Mouse (Mus musculus) cerebellum, postnatal 36 days (tissue): ENCODE measurements around the gene Klf15.

ENCODE experiments used
- DNase-seq, 2 experiments: peaks; one replicate each; pipeline ENCODE4 v3.0.0; 2021 to 2022; ENCODE audit warnings: mixed read lengths in 2 of 2

Klf15 gene

DNA sequence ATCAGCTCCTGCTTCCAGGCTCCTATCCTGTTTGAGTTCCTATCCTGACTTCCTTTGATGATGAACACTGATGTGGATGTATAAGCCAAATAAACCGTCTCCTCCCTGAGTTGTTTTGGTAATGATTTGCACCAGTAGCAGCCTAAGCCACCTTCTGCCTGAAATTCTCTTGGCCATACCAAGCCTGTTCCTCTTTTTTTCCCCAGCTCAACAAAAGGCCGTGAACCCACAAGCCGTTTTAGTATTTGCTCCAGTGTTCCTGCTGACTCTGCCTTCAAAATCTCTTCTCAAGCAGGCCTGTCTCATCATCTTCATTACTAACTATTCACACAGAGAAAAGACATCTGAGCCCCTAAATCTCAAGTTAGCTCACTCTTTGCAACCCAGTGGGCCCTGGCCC lies 31.8 kb downstream of the Klf15 start:
- DNase-seq = no peak

DNA sequence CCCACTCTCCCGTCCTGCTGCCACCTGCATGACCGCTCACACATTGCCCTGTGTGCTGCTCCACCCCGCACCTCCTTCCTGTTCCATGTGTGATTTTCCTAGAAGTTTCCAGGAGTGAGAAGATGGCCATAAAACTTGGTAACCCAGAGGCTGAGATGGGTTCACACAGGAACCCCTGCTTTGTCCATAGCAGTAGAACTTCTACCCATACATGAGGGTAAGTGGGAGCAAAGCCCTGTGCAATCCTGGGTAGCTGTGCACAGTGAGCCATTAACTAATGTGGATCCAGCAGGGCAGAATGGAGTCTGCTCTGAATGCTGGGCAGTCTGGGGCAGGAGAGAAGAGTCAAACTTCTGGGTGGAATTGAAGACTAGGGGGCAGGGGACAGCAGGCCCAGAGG lies 32.2 kb downstream of the Klf15 start:
- DNase-seq = no peak

DNA sequence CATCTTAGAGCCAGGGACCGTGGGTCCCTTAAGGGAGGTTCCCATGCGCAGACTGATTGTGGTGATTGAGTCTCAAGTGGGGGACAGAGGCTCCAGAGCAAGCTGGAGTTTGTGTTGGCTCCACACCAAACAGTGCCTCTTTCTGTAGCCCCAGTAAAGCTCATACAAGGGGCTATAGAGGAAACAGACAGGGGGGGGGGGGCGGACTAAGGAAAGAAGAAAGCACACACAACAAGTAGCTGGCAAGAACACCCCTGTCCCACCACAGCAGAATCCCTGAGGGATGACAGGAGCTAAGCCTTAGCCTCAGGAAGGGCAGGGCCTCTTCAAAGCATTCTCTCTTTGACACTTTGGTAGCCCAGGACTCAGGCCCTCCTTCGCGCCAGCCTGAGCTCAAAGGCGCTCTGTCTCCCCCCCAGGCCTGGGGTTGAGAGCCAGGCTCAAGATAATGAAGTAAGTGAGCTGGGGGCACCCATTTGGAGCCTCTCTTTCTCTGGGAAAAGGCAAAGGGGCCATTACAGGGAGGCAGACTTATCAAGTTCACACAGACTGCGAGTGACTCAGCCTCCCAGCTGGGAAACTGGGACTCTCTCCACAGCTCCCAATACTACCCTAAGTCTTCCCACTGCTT lies 33.0 kb downstream of the Klf15 start:
- no peak for DNase-seq

DNA sequence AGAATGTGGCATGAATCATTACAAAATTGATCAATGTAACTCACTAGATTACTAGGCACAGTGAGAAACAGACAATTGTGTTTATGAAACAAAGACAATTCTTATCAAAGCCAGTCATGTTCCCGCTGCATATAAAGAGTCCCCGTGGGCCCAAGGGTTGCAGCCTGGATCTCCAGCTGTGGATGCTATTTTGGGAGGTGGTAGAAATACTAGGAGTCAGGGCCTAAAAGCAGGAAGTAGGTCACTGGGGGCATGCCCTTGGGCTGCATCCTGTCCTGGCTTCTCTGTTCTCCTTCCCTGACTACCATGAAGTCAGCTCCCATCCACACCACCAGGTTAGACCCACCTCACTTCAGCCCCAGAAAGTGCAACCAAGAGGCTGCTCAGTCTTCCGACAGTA lies 33.8 kb downstream of the Klf15 start:
- DNase-seq = no peak

- DNase-seq = no peak
Measured at GRCm38 (mm10) chr6:90499509-90499908, 37.1 kb downstream of the Klf15 start.

GRCm38 (mm10) chr6:90501222-90501940 lies 39.0 kb downstream of the Klf15 start:
- DNase-seq = no peak

DNA sequence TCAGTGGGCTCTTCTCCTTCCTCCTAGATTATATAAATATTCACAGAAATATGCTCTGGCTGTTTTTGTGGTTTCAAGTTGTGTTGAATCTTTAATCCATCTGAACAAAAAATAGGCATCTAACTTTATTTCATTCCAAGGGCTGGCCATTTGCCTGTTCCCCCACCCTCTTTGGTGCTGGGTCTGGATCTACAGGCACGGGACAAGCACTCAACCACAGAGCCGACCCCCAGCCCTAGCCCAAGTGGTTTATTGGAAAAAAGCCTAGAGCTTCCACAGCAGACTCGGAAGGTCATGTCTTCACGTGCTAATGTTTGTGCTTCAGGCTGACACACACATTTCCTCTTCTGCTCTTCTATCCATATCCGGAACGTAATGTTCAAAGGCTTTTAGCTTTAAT lies 43.5 kb downstream of the Klf15 start:
- DNase-seq = no peak

GRCm38 (mm10) chr6:90506673-90507311 lies 44.4 kb downstream of the Klf15 start:
- peak; percentile 91 to 95 for DNase-seq

DNA sequence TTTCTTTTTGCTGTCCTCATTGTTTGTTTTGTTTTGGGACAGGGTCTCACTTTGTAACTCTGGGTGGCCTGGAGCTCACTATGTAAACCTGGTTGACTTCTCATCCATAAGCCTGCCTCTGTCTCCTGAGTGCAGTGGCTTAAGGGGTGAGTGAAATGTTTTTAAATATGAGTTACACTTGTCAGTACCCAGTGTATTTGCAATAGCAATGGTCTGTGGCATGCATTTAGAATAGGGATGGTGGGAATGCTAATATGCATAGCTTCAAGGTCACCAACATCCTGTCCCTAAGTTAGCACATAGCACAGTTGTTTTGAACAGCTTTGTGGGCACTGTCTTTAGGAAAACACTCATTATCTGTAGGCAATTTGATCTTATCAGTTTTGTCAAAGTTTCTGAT lies 45.1 kb downstream of the Klf15 start:
- DNase-seq = no peak

- DNase-seq = peak; percentile 23 to 25
Measured at GRCm38 (mm10) chr6:90508197-90508624, 45.8 kb downstream of the Klf15 start.

DNA sequence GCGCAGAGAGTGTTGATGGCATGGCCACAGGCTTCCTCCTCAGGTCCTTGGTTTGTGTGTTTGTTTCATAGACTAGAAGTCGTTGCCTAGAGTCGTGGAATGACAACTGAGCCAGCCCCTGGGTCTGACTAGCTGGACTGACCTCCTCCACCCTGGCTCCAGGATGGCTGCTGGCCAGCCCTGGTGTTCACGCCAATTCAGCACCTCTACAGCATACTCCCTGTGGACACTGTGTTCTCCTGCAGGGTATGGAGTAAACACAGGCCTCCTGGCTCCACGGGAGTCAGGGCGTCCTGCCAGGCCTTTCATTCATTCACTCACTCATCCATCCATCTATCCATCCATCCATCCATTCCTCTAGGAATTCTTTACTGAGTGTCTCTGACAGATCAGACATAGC lies 46.7 kb downstream of the Klf15 start:
- DNase-seq = peak; percentile 43 to 46

DNA sequence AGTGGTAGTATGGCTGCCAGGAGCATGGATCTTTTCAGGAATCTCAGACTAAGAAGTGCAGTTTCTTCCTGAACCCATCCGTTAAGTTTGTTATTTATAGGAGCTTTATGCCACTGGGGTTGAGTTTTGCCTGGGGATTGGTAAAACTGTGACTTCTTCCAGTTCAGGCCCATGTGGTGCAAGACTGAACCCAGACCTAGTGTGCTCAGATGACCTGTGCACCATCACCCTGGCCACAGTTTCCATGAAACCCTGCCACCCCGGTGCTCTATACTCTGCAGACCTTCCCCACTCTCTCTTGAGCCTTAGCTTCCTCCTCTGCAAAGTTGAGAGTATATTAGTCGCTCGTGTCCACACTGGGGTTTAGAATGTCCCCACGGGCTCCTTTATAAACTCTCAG lies 50.0 kb downstream of the Klf15 start:
- no peak for DNase-seq

GRCm38 (mm10) chr6:90513074-90513856 lies 50.9 kb downstream of the Klf15 start:
- no peak for DNase-seq

DNA sequence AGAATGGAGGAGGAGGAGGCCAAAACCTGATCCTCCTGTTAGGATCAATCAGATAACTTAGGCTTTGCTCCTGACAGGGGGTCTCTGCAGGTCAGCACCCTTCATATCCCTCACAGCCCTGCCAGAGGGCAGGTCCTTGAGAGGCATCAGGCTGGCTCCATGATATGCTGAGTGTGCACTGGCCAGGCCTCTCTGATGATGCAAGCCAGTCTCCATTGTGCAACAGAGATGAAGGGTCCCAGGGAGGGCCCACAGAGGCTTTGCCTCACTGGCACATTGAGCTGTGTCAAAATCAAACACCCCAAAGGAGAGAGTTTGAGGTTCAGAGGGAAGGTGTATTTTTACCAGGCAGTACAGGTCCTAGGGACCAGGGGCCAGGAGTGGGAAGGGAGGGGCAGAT lies 52.0 kb downstream of the Klf15 start:
- DNase-seq = no peak

- peak; percentile 97 to 98 for DNase-seq
Measured at GRCm38 (mm10) chr6:90514883-90515405, 52.6 kb downstream of the Klf15 start.

- no peak for DNase-seq
Measured at GRCm38 (mm10) chr6:90518892-90519291, 56.5 kb downstream of the Klf15 start.

DNA sequence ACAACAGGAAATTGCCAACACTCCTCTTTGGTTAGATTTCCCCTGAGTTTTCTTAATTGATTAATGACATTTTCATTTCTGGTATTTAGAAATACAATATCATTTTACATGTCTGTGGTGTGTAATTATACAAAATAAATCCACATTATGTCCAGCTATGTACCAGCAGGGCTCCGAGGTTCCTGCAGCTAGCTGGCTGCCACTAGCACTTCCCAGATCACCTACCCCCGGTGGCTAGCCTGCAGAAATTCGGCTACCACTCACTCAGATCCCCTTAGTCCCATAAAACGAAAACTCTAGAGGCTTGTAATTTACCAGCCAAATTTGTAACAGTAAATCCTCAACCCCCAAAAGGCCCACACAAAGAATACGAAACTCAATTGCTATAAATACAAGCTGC lies 57.0 kb downstream of the Klf15 start:
- DNase-seq = no peak
